Mouse (Mus musculus) left cerebral cortex, adult 11 months (tissue): ENCODE measurements around the gene Pgr15l.

Experiments
- DNase-seq: peaks from one replicate; pipeline ENCODE4 v3.0.0; 2022; ENCODE audit warnings: low spot score

Pgr15l gene

DNA sequence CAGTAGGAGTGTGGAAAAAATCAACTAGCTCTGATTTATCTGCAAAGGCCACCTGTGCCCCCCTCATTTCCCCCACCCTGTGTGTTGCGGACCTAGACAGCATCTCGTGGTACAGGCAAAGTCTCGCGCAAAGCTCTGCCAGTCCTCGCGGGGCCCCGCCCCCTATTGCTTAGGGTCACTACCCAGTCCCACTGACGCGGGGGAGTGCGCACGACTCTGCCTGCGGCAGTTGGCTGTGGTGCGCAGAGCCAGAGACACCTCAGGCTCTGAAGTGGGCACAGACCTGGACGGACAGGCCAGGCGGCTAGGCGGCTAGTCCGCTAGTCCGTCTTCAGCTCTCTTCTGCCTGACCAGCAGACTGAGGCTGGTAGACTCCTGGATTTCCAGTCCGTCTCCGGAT is at the start of gene Pgr15l:
Gene Pgr15l, plus strand, starts transcription at position 228 of the 400 bp plus-strand sequence.
- no peak for DNase-seq

DNA sequence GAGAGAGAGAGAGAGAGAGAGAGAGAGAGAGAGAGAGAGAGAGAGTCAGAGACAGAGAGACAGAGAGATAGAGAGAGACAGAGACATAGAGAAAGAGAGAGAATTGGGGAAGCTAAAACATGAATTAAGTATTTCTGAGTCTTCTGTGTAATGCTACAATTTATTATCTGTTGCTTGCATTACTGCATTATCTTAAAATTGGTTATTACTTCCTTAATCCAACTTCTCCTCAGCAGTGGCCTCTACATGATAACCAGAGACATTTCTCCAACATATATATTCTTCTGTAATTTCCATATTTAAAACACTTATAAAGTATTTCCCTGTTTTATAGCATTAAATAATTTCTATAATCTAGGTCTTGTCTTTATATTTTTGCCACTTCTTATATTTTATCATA is 44.9 kb upstream of the Pgr15l start:
- DNase-seq = no peak

GRCm38 (mm10) chrX:97069816-97070215 is 2.6 kb upstream of the Pgr15l start:
- no peak for DNase-seq
